Mouse (Mus musculus): ENCODE measurements at regions not wholly inside any gene's neighbourhood (a gene's known extent, or its start where the extent isn't known, plus 50 kb on each side); places are given as distances from the start of the nearest gene placed in this dataset.

- 0 out of 2 replicates have a peak, but pooled peaks have one; percentile 31 for ATAC-seq
- no peak overlapping the region for H3K4me3 ChIP-seq (replicated peaks; ENCODE audit: low read length)
These were observed 297.9 kb upstream of the Pex5l start for GRCm38 (mm10) chr3:33440905-33441304.

GRCm38 (mm10) chr3:33440500-33440899 lies 297.5 kb upstream of the Pex5l start:
- 0 out of 2 replicates have a peak, but pooled peaks cover 3% of the 10 kb centered on the region for H3K9me3 ChIP-seq (ENCODE audit: control insufficient read depth, low read length)
- H3K4me2 ChIP-seq (ENCODE audit: low read length), result no peak overlapping the region
- no peak overlapping the region for H3K27ac ChIP-seq (ENCODE audit: low read length)
- ATAC-seq, result peak; percentile 81; the same call in 1 of the 2 replicates
- H3K27me3 ChIP-seq (replicated peaks; ENCODE audit: control insufficient read depth, insufficient read depth, low read length), result no peaks in the 10 kb centered on the region
- no peaks in the 10 kb centered on the region for H3K4me1 ChIP-seq (replicated peaks; ENCODE audit: control insufficient read depth, insufficient read depth, low read length)
- H3K4me3 ChIP-seq (replicated peaks; ENCODE audit: low read length), result no peak overlapping the region
- H3K36me3 ChIP-seq (ENCODE audit: control insufficient read depth, insufficient read depth), result no peaks in the 10 kb centered on the region
- no peak overlapping the region for H3K9ac ChIP-seq (replicated peaks; ENCODE audit: low read depth, low read length)

More at GRCm38 (mm10) chr3:33440905-33441304, 297.9 kb upstream of the Pex5l start:
- no peak overlapping the region for H3K4me2 ChIP-seq (ENCODE audit: low read length)
- WGBS, result 40% methylated on average over 2 of the region's 2 CpGs
- H3K4me1 ChIP-seq (replicated peaks; ENCODE audit: control insufficient read depth, insufficient read depth, low read length), result no peaks in the 10 kb centered on the region
- no peak overlapping the region for H3K27ac ChIP-seq (ENCODE audit: low read length)
- no peaks in the 10 kb centered on the region for H3K36me3 ChIP-seq (ENCODE audit: control insufficient read depth, insufficient read depth)
- H3K9ac ChIP-seq (replicated peaks; ENCODE audit: low read depth, low read length), result no peak overlapping the region
- H3K9me3 ChIP-seq (ENCODE audit: control insufficient read depth, low read length), result 0 out of 2 replicates have a peak, but pooled peaks cover under 1% of the 10 kb centered on the region
- no peaks in the 10 kb centered on the region for H3K27me3 ChIP-seq (replicated peaks; ENCODE audit: control insufficient read depth, insufficient read depth, low read length)

DNA sequence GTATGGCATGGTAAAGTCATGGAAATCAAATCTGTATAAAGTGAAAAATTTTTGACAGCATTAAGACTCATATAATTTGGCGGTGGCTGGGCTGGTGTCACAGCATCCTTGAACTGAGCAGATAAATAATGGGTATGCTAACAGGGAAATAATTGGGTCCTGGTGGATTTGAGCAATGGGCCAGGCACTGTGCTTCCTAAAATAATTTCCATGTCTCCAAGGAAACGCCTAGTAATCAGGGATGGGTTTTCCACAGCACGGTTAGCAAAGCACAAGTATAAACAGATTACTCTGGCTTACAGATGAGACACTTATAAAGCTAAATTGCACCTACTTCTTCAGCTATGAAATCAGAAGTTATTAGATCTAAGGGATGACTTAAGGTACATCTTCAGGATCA lies 273.9 kb upstream of the Pex5l start:
- H3K4me2 ChIP-seq (ENCODE audit: low read length), result no peak overlapping the region
- no peak for ATAC-seq
- WGBS, result 61% methylated on average over 3 of the region's 3 CpGs

DNA sequence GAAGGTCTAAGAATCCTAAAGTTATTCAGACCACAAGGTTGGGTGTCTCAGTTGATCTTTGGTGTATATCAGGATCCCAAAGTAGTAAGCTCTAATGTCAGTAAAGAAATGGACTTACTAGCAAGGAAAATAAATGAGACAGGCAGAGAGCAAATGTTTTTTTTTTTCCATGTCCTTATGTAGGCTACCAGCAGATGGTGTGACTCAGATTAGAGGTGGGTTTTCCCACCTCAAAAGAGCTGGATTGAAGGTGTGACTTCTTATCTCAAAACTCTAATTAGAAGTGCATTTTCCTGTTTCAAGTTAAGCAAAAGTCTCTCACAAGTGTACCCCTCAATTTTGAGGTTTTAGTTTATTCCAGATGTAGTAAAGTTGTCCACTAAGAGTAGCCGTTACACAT lies 273.3 kb upstream of the Pex5l start:
- 89% methylated on average over 1 of the region's 1 CpGs for WGBS
- no peak overlapping the region for H3K4me2 ChIP-seq (ENCODE audit: low read length)

More for the DNA sequence above, 273.9 kb upstream of the Pex5l start:
- Histone ChIP-seq H3K9me3 (ENCODE audit: control insufficient read depth, low read length) (no peaks in the 10 kb centered on the region), H3K27me3 (replicated peaks; ENCODE audit: control insufficient read depth, insufficient read depth, low read length) (no peaks in the 10 kb centered on the region), H3K4me1 (replicated peaks; ENCODE audit: control insufficient read depth, insufficient read depth, low read length) (no peaks in the 10 kb centered on the region), H3K36me3 (ENCODE audit: control insufficient read depth, insufficient read depth) (no peaks in the 10 kb centered on the region), H3K27ac (ENCODE audit: low read length) (no peak overlapping the region), H3K4me3 (replicated peaks; ENCODE audit: low read length) (no peak overlapping the region), H3K9ac (replicated peaks; ENCODE audit: low read depth, low read length) (no peak overlapping the region)

DNA sequence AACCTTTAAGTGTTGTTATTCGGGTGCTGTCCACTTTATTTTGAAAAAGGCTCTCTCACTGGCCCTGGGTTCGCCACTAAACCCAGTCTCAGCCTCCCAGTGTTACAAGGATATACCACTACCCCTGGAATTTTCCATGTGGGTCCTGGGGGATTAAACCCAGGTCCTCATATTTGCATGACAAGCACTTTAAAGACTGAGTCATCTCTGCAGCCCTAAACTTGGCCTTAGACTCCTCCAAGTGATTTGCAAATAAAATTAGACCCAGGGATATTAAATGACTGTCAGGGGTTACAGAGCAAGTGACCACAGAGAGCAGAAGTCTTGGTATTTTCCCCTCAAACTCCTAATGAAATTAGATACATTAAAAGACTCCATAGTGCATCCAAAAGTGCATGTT lies 258.9 kb upstream of the Pex5l start:
- Histone ChIP-seq H3K36me3 (ENCODE audit: control insufficient read depth, insufficient read depth) (no peaks in the 10 kb centered on the region), H3K27me3 (replicated peaks; ENCODE audit: control insufficient read depth, insufficient read depth, low read length) (no peaks in the 10 kb centered on the region), H3K27ac (ENCODE audit: low read length) (no peak overlapping the region), H3K9ac (replicated peaks; ENCODE audit: low read depth, low read length) (no peak overlapping the region), H3K9me3 (ENCODE audit: control insufficient read depth, low read length) (no peaks in the 10 kb centered on the region), H3K4me2 (ENCODE audit: low read length) (no peak overlapping the region), H3K4me1 (replicated peaks; ENCODE audit: control insufficient read depth, insufficient read depth, low read length) (peaks cover 5% of the 10 kb centered on the region; the same call in 1 of the 2 replicates), H3K4me3 (replicated peaks; ENCODE audit: low read length) (no peak overlapping the region)
- 76% methylated on average over 2 of the region's 2 CpGs for WGBS
- ATAC-seq, result no peak

More for the DNA sequence above, 273.3 kb upstream of the Pex5l start:
- no peaks in the 10 kb centered on the region for H3K9me3 ChIP-seq (ENCODE audit: control insufficient read depth, low read length)
- ATAC-seq, result no peak
- no peaks in the 10 kb centered on the region for H3K27me3 ChIP-seq (replicated peaks; ENCODE audit: control insufficient read depth, insufficient read depth, low read length)
- H3K4me3 ChIP-seq (replicated peaks; ENCODE audit: low read length), result no peak overlapping the region
- H3K9ac ChIP-seq (replicated peaks; ENCODE audit: low read depth, low read length), result no peak overlapping the region
- H3K27ac ChIP-seq (ENCODE audit: low read length), result no peak overlapping the region
- no peaks in the 10 kb centered on the region for H3K36me3 ChIP-seq (ENCODE audit: control insufficient read depth, insufficient read depth)
- no peaks in the 10 kb centered on the region for H3K4me1 ChIP-seq (replicated peaks; ENCODE audit: control insufficient read depth, insufficient read depth, low read length)

GRCm38 (mm10) chr3:33399321-33399720 lies 256.3 kb upstream of the Pex5l start:
- H3K9me3 ChIP-seq (ENCODE audit: control insufficient read depth, low read length), result no peaks in the 10 kb centered on the region
- WGBS, result 63% methylated on average over 8 of the region's 8 CpGs
- no peak overlapping the region for H3K27ac ChIP-seq (ENCODE audit: low read length)
- no peak overlapping the region for H3K4me3 ChIP-seq (replicated peaks; ENCODE audit: low read length)
- ATAC-seq, result no peak
- no peak overlapping the region for H3K9ac ChIP-seq (replicated peaks; ENCODE audit: low read depth, low read length)
- H3K4me2 ChIP-seq (ENCODE audit: low read length), result no peak overlapping the region
- peaks cover 5% of the 10 kb centered on the region; the same call in 1 of the 2 replicates for H3K4me1 ChIP-seq (replicated peaks; ENCODE audit: control insufficient read depth, insufficient read depth, low read length)
- no peaks in the 10 kb centered on the region for H3K36me3 ChIP-seq (ENCODE audit: control insufficient read depth, insufficient read depth)
- H3K27me3 ChIP-seq (replicated peaks; ENCODE audit: control insufficient read depth, insufficient read depth, low read length), result no peaks in the 10 kb centered on the region

GRCm38 (mm10) chr3:33398326-33398725 lies 255.3 kb upstream of the Pex5l start:
- Histone ChIP-seq H3K9ac (replicated peaks; ENCODE audit: low read depth, low read length) (no peak overlapping the region), H3K4me1 (replicated peaks; ENCODE audit: control insufficient read depth, insufficient read depth, low read length) (peaks cover 5% of the 10 kb centered on the region; the same call in 1 of the 2 replicates), H3K4me3 (replicated peaks; ENCODE audit: low read length) (no peak overlapping the region), H3K9me3 (ENCODE audit: control insufficient read depth, low read length) (no peaks in the 10 kb centered on the region), H3K36me3 (ENCODE audit: control insufficient read depth, insufficient read depth) (no peaks in the 10 kb centered on the region), H3K27ac (ENCODE audit: low read length) (no peak overlapping the region), H3K27me3 (replicated peaks; ENCODE audit: control insufficient read depth, insufficient read depth, low read length) (no peaks in the 10 kb centered on the region), H3K4me2 (ENCODE audit: low read length) (no peak overlapping the region)
- no peak for ATAC-seq
- WGBS, result 39% methylated on average over 2 of the region's 2 CpGs

GRCm38 (mm10) chr3:33397217-33397616 lies 254.2 kb upstream of the Pex5l start:
- WGBS, result 71% methylated on average over 6 of the region's 6 CpGs
- ATAC-seq, result no peak
- Histone ChIP-seq H3K27me3 (replicated peaks; ENCODE audit: control insufficient read depth, insufficient read depth, low read length) (no peaks in the 10 kb centered on the region), H3K27ac (ENCODE audit: low read length) (no peak overlapping the region), H3K4me2 (ENCODE audit: low read length) (no peak overlapping the region), H3K4me3 (replicated peaks; ENCODE audit: low read length) (no peak overlapping the region), H3K4me1 (replicated peaks; ENCODE audit: control insufficient read depth, insufficient read depth, low read length) (peaks cover 5% of the 10 kb centered on the region; the same call in 1 of the 2 replicates), H3K9ac (replicated peaks; ENCODE audit: low read depth, low read length) (no peak overlapping the region), H3K9me3 (ENCODE audit: control insufficient read depth, low read length) (no peaks in the 10 kb centered on the region), H3K36me3 (ENCODE audit: control insufficient read depth, insufficient read depth) (no peaks in the 10 kb centered on the region)

GRCm38 (mm10) chr3:33392541-33392822 lies 249.4 kb upstream of the Pex5l start:
- H3K4me3 ChIP-seq (replicated peaks; ENCODE audit: low read length), result no peak overlapping the region
- 88% methylated on average over 1 of the region's 1 CpGs for WGBS
- ATAC-seq, result no peak
- no peaks in the 10 kb centered on the region for H3K9me3 ChIP-seq (ENCODE audit: control insufficient read depth, low read length)
- no peaks in the 10 kb centered on the region for H3K36me3 ChIP-seq (ENCODE audit: control insufficient read depth, insufficient read depth)
- no peak overlapping the region for H3K27ac ChIP-seq (ENCODE audit: low read length)
- no peaks in the 10 kb centered on the region for H3K27me3 ChIP-seq (replicated peaks; ENCODE audit: control insufficient read depth, insufficient read depth, low read length)
- no peak overlapping the region for H3K9ac ChIP-seq (replicated peaks; ENCODE audit: low read depth, low read length)
- no peaks in the 10 kb centered on the region for H3K4me1 ChIP-seq (replicated peaks; ENCODE audit: control insufficient read depth, insufficient read depth, low read length)
- H3K4me2 ChIP-seq (ENCODE audit: low read length), result no peak overlapping the region
